Mouse (Mus musculus) fibroblast of lung, adult 2 months (primary cell): ENCODE measurements at regions not wholly inside any gene's neighbourhood (a gene's known extent, or its start where the extent isn't known, plus 50 kb on each side); places are given as distances from the start of the nearest gene placed in this dataset.
A peak's percentile ranks its signal among the peaks of the same experiment; 100 is the strongest.

Experiments used
- DNase-seq: peaks from one replicate; pipeline ENCODE4 v3.0.0-alpha.2; 2011; ENCODE audit warnings: low read depth

DNA sequence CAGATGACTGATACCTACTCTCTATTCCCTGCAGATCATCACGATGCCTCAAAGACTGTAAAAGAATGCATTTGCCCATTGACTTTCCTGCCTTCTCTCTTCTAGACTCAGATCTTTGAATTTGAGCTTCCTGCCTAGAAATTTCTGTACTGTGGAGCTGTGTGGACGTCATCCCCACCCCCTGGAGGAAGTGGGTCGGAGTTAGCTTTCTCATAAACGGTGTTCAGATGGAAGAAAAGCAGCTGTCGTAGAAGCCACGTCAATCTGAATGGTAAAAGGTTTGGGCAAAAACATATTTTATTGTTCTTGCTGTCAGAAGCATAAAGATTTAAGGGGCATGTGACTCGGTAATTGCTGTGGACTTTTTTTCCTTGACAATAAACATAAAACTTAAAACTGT is 154.6 kb upstream of the Mvb12b start:
- DNase-seq: no peak

DNA sequence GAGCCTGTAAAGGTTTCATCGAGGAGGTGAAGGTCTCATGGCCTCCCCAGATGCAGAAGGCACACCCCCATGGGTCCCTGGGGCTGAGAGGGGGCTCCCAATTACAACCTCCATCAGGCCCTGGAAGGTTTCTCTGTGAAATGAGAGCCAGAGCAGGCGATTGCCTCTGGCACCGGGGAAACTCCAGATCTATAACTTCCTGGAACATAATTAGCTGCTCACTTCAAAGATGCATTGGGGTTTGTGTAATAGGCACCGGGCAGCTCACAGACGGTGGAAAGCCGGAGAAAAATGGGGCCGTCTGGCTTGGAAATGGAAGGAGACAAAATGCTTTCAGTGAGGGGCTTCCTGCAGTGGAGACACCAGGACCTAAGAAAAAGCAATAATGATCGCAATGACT is 151.2 kb upstream of the Mvb12b start:
- no peak for DNase-seq

DNA sequence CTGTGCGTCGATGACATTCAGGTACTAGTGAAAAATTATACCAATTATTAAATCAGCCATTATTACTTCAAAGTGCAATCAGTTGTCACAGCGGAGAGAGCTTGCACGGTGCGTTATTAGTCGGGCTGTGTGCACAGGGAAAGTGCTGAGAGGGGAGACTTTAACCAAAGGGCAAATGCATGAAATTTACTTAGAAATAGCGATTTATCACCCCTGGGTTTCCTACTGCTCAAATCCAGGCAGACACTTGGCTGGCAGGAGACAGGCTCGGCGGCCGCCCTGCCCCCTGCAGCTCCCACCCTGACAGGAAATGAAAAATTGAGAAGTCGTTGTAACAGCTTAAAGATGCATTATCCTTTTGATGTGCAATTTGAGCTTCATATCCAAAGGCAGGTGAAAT is 145.5 kb upstream of the Mvb12b start:
- no peak for DNase-seq

DNA sequence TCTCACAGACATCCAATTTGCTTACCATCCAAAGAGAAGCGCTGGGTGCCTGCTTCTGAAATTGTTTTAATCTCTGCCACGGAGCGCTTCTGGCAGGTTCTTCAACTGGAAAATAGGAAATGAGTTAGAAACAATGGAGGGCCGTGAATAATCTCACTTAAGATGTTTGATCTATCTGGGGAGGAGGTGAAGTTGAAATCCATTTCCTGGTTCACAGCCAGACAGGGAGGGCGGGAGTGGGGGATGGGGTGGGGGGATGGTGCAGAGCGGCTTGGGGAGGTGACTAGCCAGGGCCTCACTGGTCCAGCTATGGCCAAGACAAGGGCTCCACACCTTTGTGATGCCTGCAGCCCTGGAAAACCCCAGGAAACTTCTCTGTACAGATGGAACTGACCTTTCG is 143.7 kb upstream of the Mvb12b start:
- DNase-seq: no peak

DNA sequence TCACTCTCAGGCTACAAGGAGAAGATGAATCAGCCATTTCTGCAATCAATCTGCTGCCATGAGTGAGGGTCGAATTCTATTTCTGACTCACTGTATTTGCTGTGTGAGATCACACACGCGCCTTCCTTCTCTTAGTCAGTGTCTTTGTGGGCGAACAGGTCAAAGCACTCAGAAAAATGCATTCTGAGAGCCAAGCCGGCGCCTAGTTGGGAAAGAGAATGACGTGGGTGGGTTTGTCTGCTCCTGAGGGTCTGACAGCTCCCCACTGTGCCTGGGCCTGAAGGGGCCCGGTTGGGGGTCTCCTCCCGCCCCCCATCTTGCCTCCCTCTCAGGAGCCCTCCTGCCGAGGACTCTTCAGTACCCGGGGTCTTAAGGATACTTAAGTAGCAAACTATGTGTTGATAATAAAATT is 143.3 kb upstream of the Mvb12b start:
- DNase-seq: peak; percentile 46

DNA sequence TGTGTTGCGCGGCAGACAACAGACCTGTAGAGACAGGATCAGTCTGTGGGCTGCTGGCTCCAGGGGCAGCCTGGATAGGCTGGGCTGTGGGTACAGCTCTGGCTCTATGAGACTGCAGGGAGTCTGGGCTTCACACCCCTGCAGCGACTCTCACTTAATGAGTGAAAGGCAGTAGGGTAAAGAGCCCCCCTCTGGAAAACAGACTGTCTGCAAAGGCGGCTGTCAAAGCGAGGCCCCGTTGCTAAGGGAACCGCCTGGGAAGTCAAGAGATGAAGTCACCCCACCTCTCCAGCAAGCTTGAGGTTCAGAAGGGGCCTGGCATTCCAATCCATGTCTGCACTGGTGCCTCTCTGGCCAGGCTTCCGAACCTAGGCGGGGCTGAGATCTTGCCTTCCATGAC is 139.7 kb upstream of the Mvb12b start:
- DNase-seq: peak; percentile 56

DNA sequence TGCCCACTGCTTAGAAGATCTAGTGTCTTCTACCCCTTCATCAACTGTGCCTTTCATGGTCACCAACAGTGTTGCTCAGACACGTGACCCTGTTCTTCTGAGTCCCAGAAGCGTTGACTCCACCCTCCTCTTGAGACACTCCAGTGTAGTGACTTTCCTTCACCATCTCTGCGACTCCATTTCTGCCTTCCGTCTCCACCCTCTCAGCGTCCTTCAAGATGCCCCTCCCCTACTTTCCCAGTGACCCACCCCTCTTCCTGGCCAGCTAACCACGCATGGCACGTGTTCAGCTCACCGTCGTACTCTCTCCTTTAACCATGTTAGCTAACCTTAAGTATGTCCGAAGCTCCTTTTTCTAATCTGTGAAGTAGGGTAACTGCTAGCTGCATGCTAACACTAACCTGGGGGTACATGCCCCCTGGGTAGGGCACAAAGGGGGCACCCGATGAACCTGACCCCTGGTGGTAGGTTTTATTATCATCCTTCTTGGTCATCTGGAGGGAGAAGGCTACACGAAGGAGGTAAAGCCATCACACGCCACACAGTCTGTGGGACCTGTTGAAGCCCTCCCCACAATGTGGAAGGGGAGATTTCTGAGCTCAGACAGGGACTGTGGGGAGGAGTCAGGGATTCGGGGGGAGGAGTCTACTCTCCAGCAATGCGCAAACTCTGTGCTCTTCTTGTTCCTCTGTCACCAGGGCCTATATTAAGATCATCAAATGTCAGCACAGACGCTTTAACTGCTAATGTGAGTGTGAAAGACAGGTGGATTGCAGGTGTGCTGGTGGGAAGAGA is 139.0 kb upstream of the Mvb12b start:
- DNase-seq: no peak

DNA sequence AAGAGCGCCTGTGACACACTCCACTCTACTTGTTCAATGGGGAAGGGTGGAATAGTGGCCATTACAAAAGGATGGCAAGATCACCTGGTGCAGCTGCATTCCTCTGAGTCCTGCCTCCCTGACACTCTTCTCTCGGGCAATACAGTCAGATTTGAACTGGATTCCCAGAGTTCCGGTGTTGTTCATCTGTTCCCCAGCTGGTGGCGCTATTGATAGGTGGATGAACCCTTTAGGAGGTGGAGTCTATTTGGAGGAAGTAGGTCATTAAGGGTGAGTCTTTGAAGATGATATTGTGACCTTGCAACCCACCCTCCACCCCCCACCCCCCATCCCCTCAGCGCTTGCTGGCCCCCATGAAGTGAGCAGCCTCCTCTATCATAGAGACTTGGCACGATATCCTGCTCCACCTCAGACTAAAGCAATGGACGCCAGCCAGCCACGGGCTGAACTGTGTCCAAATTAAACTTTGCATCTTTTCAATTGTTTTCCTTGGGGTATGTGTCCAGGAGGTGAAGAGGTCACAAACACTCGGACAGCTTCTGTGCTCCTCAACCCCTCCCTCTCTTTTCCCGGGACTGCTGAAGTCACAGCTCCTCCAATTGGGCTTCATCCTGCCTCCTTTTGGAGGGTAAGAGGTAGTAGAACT is 138.1 kb upstream of the Mvb12b start:
- DNase-seq: no peak

DNA sequence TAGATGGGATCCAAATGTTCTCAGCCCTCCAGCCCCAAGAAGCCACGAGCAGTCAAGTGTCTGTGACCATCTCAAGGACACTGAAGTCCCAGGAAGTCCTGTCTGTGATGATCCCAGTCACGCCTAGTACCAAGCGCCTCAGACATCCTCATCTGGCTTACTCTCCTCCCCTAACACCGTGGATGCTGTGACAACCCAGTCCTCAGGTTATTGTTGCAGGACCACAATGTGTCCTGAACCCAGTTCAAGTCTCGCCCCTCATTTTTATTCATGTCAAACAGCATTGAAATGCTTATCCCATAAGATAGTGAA is 129.4 kb upstream of the Mvb12b start:
- DNase-seq: no peak

DNA sequence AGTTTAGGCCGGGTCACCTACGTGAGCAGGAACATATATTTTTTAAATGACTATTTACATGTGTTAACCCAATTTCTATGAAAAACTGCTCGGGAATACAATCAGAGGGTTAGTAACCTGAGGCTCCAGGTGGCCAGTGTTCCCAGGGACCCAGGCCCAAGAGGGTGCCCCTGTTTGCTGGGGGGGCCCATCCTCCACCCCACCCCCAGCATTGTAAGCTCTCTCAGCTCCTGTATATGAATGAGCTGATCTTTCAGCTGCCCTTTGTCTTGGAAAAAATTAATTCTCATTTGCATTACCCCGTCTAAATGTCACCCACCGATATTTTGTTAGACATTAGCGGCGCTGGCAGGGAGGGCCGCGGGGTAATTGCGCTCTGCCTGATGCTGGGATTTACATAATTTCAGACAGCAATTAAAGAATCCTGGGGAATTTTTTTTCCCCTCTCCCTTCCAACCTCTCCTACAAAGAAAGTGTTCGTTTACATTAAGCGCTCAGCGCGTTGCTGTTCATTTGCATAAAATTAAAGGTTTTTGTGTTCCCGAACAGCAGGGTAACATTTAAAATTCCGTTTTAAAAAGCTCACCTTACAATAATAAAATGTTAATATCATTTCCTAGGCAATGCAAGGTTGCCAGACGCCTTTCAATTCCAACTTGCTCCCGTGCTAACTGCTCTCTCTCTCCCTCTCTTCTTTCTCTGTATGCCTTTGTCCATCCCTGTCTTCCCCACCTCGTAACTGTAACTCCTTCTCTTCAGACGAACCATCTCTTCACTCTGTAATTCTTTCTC is 128.8 kb upstream of the Mvb12b start:
- DNase-seq: no peak

DNA sequence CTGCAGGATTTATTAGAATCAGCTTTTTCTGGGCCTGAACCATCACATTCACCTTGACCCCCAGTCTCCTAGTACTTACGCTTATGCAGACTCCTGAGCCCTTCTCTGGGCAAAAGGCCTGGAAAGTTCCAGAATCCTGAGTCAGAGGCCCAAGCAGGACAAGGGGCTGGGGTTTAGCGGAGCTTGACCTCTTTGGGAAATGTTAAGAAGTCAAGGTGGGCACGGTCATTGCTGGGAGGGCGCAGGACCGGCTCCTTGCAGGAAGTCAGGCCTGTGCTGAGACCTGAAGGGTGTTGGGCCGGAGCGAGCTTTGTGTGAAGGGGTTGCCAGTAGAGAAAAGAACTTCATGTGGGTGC is 127.9 kb upstream of the Mvb12b start:
- no peak for DNase-seq

DNA sequence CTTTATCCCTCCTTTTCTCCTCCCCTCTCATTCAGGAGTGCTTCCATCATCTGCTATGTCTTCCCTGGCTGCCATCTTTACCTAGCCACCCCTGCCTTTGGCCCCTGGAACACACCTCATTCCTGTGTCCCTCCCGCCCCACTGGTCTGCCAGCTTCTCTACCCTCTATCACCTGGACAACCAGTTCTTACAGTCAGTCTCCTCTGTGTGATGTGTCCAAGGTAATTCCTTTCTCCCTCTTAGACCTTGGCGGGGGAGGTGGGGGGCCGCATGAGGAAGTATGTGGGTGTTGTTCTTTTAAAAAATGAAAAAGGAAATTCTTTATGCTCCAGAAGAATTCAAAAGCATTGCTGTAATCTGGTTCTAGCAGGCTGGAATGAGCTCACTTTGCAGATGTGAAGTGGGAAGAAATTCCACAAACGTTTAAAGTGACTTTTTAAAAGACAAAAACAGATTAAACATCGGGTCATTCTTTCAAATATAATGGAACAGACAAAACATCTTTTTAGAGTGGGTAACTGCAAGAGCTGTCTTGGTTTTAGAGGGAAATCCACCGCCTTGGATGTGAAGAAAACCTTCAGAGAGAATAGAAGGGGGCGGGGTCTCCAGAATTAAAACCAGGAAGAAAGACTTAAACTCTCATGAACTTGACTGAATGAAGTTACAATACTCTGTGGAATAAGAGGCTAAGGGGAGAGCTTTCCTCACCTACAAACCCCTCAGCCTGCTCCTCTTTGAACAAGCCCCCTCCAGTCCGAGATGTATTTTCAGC is 127.3 kb upstream of the Mvb12b start:
- DNase-seq: no peak

DNA sequence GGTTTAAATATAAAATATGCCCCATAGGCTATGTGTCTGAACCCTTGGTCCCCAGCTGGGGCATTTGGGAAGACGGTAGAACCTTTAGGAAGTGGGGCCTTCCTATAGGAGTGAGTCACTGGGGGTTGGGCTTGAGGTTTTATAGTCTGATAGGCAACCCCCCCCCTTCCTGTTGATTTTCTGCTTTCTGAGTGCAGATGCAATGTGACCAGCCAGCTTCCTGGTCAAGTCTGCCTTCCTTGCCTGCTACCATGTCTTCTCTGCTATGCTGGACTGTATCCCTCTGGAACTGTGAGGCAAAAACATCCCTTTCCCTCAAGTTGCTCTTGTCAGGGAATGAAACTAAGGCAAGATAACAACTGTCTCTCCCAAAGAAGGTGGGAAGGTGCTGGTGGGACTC is 122.4 kb upstream of the Mvb12b start:
- no peak for DNase-seq

DNA sequence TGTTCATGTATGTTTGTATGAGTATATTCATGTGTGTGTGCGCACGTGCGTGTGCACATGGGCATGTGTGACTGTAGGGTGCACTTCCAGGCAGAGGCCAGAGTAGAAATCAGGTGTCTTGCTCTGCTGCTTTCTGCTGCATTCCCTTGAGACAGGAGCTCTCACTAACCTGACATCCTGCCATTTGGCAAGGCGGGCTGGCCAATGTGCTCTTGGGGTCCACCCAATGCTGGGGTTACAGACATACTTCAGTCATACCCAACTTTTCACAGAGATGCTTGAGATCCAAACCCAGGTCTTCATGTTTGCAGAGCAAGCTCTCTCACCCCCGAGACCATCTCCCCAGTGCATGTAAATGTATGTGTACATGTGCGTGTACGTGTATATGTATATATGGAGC is 120.2 kb upstream of the Mvb12b start:
- no peak for DNase-seq

DNA sequence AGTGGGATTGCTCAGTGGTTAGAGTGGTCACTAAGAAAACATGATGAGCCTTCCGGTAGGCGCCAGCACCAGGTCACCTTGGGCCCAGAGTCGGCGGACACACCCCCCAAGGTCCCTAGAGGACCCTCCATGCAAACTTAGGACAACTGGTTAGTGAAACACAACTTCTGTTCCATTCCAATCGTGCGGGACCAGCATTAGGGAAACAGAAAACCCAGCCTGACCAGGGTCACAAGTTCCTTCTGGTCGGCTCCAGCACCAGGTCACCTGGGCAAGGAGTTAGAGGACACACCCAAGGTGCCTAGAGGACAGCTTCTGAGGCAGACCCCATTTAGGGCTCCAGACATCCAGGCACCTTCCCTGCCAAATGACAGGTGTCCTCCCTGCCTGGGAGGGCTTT is 109.4 kb upstream of the Mvb12b start:
- no peak for DNase-seq

DNA sequence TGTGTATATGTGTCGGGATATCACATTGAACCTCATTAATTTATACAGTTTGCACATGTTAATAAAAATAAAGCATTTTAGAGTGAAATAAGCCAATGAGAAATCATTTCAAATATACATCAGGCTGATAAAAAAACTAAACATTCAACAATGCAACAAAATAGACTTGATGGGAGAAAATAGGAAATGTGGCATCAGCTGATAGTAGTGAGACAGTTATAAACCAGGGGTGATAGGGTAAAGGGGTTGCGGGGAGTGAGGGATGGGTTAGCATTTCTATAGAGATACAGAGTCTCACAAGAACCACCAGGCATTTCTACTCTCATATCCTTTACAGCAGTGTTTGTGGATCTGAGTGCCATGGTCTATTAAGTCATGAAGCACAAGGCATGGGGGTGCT is 108.6 kb upstream of the Mvb12b start:
- no peak for DNase-seq

DNA sequence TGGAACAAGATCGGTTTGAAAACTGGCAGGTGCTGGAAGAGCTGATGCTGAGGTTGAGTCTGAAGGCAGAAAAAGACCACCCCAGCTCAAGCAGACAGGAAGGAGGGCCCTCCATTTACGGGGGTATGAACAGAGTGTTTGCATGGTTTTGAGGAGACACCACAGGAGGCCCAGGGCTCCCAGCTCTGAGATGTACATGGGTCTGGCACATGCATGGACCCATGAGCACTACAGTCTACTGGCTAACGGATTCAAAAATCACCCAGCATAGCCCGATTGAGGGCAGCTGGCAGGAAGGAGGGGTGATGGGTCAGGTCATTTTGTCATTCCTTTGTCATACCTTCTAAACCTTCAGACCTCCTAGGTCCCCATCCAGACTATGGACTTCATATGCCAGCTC is 103.6 kb upstream of the Mvb12b start:
- no peak for DNase-seq

DNA sequence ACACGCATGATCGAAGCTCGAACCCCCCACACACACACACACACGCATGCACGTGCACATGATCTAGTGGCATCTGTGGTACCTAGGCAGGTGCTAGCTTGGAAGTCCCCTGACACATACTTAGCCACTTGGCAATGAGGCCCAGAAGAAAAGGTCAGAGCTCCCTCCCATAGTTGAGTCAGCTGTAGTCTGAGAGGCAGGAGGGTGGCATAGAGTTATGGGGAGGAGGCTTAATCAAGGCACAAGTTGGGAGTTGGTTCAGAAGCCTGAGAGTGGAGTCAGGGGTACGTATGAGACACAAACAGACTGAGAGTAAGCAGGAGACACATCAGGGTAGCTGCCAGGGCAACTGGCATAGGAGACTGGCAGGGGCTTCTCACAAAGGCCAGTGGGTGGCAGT is 103.0 kb upstream of the Mvb12b start:
- DNase-seq: no peak

DNA sequence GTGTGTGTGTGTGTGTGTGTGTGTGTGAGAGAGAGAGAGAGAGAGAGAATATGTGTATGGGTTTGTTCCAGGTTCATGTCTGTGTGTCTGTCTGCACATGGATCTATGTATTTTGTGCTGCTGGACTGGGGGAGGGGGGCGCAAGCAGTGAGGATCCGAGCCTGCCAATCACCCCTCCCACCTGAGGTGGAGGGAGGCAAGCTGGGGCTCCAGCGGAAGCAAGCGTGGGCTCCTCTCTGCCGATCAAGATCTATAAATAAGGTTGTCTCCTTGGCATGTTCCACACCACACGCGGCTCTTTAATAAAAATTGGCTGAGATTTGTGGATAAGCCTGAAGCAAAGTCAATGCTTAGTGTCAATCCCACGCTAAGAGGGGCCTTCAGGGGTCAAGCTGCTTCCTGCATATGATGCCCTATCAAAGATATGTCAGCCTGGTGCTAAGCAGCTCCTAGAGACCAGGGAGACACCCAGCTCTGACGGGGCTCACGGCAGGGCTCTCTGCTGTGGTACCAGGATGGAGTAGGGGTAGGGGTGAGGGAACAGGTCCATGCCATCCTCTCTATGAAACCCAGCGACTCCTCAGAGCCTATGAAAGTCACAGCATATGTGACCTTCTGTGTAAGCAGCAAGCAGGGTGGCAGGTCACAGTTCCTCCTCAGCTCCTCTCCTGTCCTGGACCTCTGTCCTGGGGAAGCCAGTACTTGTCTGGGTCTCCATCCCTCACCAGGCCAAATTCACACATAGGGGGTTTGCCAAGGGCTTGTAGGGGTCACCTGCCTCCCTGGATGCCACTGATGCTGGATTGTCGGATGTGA is 102.0 kb upstream of the Mvb12b start:
- DNase-seq: no peak

DNA sequence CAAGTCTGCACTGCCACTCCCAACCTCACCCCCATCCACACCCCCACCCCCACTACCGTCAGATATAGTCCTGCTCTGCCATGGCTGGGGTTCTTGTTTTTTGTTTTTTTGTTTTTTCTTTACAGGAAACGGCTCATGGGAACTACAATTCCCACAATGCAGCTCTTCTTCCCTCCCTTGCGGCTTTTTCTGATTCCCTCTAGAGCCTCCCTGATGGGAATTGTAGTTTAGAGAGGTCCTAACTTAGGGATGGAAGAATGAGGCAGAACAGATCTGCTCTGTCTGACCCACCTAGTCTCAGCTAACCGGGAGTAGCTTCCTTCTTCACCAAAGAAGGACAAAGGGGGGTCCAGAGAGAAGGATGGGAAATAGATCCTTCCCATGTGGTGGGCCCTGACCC is 98.7 kb upstream of the Mvb12b start:
- DNase-seq: no peak

DNA sequence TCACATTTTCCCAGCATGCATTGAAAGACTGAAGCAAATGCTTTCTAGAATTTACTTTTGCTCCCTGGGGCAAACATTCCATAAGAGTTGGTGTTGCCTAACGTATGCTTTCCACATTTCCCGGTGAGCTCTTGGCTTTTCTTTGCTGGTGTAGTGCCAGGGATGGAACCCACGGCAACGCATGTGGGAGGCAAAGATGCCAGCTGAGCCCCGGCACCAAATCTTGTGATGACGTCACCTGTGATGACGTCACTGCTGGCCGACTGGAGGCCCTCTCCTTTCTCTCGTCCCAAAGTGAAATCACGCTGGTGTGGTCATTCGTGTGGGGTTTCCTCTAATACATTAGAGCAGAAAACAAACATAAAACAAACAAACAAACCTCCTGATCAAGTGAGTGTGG is 97.6 kb upstream of the Mvb12b start:
- DNase-seq: no peak
